Mouse (Mus musculus): ENCODE measurements around the gene Ces1e. TPM values are rescaled to one million over a fixed set of nuclear protein-coding genes. Genes with fewer than 3 reads are reported as not detected.

Gene Ces1e
- polyA plus RNA-seq, 1 experiment from 2014 or later, result not detected

GRCm38 (mm10) chr8:93151401-93151800 is 78.0 kb downstream of the Ces1e start:
- Histone ChIP-seq H3K27me3 (ENCODE audit: insufficient read depth, poor library complexity, severe bottlenecking) (no peaks in the 10 kb centered on the region), H3K36me3 (no peaks in the 10 kb centered on the region), H3K9me3 (no peaks in the 10 kb centered on the region), H3K27ac (no peak overlapping the region), H3K4me1 (replicated peaks) (no peaks in the 10 kb centered on the region), H3K4me3 (no peak overlapping the region)
- WGBS, result 93% methylated on average over 1 of the region's 1 CpGs
- DNase-seq (ENCODE audit: low spot score), result no peak

Other genes with a start within 250 kb of the Ces1e start
- not detected in 2 replicates for gene Ces1a, start 181.4 kb downstream of the Ces1e start, polyA plus RNA-seq (2016; fragmentation: Nextera tagmentation; extraction: Ambion mirVana)
- not detected in 2 replicates for gene Ces1b, start 149.6 kb downstream of the Ces1e start, polyA plus RNA-seq (2016; fragmentation: Nextera tagmentation; extraction: Ambion mirVana)
- gene Ces1c, start 98.3 kb downstream of the Ces1e start, polyA plus RNA-seq (2016; fragmentation: Nextera tagmentation; extraction: Ambion mirVana), result 0.09 TPM in 1 of 2 replicates, not detected in the other
- gene Ces1d, start 31.8 kb downstream of the Ces1e start, polyA plus RNA-seq (2016; fragmentation: Nextera tagmentation; extraction: Ambion mirVana), result 0.48 and 2.6 TPM in 2 replicates
- not detected in 2 replicates for gene Ces1f, start 50.1 kb upstream of the Ces1e start, polyA plus RNA-seq (2016; fragmentation: Nextera tagmentation; extraction: Ambion mirVana)
- gene Ces1g, start 107.7 kb upstream of the Ces1e start, polyA plus RNA-seq (2016; fragmentation: Nextera tagmentation; extraction: Ambion mirVana), result not detected in 2 replicates
- not detected in 2 replicates for gene Ces1h, start 150.1 kb upstream of the Ces1e start, polyA plus RNA-seq (2016; fragmentation: Nextera tagmentation; extraction: Ambion mirVana)

All from hindbrain, embryonic 10.5 days (tissue).